Mouse (Mus musculus) CD4-positive helper T cell, adult 2 months (primary cell): ENCODE results near the gene Homer2.

Experiments used
- DNase-seq: peaks from one replicate; pipeline ENCODE4 v3.0.0-alpha.2; 2012; ENCODE audit warnings: low read depth, missing footprints, low spot score

Gene Homer2

DNA sequence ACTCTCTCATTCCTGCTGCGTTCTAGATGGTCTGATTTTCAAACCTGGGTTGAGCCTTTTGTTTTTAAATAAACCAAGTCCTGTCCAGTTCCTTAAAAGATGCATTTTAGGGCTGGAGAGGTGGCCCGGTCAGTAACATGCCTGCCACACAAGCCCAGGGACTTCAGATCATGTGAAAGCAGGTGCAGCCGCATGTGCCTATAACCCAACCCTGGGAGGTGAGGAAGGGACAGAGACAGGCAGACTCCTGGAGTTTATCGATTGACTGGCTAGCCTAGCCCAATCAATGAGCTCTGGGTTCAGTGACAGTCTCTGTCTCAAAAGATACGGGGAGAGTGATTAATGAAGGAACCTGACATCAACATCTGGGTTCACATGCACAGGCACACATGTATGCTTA is 146.1 kb downstream of the Homer2 start:
- DNase-seq, result no peak

GRCm38 (mm10) chr7:81560101-81561049 is 147.0 kb downstream of the Homer2 start:
- DNase-seq, result no peak

DNA sequence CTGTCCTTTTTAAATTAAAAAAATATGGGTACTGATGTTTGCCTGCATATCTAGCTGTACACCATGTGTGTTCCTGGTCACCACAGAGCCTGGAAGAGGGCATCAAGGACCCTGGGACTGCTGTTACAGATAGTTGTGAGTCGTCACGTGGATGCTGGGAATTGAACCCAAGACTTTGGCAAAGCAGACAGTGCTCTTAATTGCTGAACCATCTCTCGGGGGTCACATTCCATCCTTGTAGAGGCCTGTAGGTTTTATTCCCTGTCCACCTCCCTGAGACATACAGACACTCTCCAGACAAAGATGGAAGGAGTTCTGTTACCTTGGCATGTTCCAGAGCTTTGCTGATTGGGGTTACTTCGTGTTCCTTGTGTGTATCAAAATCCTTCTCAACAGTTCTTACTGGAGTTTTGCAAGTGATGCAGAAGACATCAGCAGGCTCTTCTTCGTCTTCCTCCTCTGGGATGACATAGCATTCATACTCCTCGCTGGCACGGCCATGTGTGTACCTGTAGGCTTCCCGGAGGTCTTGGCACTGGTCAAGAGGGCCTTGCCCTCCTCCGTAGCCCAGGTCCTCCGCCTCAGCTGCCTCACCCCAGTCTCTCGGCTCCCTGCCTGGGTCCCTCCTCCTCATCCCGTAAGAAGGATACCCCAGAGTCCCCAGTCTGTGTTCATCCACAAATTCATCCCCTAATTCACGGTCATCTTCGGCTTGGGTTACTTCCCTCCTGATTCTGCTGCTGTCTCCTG is 147.9 kb downstream of the Homer2 start:
- no peak for DNase-seq

GRCm38 (mm10) chr7:81557985-81558360 is 149.4 kb downstream of the Homer2 start:
- no peak for DNase-seq

- DNase-seq, result no peak
These were observed 149.9 kb downstream of the Homer2 start for GRCm38 (mm10) chr7:81557252-81557984.

DNA sequence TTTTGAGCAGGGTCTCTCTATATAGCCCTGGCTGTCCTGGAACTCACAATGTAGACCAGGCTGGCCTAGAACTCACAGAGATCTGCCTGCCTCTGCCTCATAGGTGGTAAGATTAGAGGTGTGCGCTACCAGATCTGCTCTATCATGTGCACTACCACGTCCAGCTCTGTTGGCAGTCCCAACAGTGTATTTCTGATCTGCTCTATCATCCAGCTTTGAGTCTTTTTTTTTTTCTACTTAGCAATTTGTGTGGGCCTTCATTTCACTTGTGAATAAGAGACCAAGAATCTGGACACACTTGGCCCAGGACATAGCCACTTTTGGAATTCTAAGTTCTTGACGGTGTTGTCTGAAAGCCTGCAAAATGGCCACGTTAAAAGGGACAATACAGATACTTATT is 150.5 kb downstream of the Homer2 start:
- DNase-seq, result no peak

DNA sequence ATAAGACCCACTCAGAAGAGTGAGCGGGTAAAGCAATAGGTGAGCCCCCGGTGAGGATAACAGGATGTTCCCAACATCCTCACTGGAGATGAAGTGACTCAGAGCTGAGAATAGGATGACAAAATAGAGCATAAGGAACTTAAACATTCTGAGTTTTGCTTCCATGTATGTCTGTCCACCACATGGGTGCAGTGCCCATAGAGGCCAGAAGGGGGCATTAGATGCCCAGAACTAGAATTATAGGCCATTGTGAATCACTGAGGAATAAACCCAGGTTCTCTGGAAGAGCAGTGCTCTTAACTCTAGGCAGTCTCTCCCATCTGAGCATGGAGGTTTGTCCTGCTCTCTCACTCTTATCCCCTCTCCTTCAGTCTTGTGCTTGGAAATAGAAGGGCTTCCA is 153.0 kb downstream of the Homer2 start:
- peak; percentile 26 for DNase-seq

- no peak for DNase-seq
These were observed 153.7 kb downstream of the Homer2 start for GRCm38 (mm10) chr7:81553589-81553988.
